Mouse (Mus musculus) spleen, adult 18-20 months (tissue): Measurements from ENCODE around the gene Ublcp1.
A peak's percentile ranks its signal among the peaks of the same experiment; 100 is the strongest.
"Not testable (repeated sequence)": the region's sequence is repeated elsewhere in the genome, so short reads cannot be mapped to it uniquely, and the experiment has no call there.

Experiments used
- DNase-seq, 2 experiments: peaks; one replicate each; pipeline ENCODE4 v3.0.0; 2022; ENCODE audit warnings: mixed read lengths in 2 of 2

Gene Ublcp1

DNA sequence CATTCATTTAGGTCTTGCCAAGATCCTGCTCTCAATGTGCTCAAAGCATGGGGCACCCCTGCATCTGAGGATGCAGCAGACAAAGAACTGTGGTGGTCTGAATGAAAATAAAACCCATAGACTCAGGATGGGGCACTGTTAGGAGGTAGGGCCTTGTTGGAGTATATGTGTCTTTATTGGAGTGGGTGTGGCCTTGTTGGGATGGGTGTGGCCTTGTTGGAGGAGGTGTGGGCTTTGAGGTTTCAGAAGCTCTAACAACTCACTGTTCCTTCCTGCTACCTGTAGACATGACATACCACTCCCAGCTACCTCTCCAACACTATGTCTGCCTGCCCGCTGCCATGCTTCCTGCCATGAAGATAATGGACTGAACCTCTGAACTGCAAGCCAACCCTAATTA, 18.8 kb upstream of the Ublcp1 start:
- DNase-seq = no peak

DNA sequence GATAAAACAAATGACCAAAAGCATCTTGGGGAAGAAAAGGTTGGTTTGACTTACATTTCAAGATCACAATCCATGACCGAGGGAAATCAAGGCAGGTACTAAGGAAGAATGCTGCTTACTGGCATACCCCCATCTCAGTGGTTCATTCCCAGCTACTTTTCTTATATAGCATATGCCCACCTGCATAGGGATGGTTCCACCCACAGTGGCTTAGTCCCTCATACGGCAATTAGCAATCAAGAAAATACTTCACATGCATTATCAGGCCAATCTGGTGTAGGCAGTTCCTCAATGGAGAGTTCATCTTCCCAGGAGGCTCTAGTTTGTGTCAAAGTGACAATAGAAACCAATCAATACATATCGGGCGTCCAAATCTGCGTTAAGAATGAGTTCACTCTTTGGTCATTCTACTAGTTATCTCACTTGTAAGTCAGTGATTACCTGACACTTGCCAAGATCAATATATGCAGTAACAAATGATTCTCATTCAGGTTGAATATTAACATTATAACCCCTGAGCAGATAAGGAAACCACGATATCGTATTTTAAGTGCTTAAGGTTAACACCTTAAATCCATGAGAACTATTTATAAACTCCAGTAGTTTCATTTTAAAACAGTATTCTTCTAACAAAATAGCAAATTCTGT, 14.9 kb upstream of the Ublcp1 start:
- DNase-seq = no peak

DNA sequence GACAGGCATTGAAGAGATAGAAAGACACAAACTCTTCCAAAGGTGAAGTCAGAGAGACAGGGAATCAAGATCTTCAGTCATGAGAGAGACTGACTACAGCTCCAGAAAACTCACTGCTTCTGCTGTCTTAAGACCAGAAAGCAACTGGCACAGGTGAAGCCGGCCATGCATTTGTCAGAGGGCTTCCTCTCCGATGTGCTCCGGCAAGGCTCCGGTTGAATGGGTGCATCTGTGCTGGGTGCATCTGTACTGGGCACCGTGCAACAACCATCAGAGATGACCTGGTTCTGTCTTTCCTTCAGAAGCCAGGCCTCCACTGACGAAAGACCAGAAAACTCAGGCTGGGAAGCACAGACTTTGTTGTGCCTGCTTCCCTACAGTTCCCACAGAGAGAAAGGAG, 9.9 kb upstream of the Ublcp1 start:
- DNase-seq = peak in 1 of 2 experiments; percentile 44

DNA sequence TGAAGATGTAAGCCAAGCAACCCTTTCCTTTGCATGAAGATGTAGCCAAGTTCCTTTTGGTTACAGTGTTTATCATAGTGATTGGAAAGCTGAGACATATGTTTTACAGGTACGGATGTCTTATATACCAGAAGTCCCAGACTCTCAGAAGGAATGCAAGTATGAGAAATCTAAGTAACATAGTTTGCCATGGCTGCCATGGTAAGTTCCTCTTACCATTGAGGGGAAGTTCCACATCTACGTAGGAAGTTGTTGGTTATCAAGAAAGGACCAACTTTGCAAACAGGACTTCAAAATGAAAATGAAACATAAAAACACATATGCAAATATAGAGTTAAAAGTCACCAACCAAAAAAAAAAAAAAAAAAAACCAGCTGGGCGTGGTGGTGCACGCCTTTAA, 8.1 kb upstream of the Ublcp1 start:
- DNase-seq = no peak

DNA sequence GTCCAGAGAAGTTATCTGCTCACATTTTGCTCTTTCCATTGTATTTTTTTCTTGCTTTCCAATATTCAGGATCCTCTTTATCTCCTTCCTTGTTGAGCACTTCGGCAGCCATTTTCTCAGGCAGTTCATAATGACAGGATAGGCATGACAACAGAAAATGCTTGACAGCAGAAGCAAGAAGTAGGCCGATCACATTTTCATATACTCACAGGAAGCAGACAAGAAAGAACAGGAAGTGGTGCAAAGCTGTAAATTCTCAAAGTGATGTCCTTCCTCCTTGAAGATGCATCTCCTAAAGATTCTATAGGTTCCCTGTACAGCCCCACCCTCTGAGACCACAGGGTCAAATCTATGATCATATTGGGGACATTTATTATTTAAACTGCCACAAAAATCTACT, 6.1 kb upstream of the Ublcp1 start:
- DNase-seq = no peak

DNA sequence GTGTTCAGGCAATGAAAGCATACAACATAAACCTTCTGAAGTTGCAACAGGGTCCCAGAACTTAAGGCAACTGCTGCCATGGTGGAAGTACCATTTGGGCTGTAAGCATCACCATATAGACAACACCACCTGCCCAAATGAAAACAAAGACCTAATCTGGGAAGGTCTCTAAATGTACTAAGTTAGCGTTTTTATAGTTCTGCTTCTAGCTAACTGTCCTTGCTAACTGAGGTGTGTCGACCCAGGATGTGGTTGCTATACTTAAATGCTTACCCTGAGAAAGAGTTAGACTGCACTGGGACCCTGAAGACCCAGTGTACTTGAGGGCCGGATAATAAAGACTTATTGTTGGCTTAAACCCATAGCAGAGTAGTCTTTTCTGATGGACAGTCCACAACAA, 5.2 kb upstream of the Ublcp1 start:
- no peak for DNase-seq

DNA sequence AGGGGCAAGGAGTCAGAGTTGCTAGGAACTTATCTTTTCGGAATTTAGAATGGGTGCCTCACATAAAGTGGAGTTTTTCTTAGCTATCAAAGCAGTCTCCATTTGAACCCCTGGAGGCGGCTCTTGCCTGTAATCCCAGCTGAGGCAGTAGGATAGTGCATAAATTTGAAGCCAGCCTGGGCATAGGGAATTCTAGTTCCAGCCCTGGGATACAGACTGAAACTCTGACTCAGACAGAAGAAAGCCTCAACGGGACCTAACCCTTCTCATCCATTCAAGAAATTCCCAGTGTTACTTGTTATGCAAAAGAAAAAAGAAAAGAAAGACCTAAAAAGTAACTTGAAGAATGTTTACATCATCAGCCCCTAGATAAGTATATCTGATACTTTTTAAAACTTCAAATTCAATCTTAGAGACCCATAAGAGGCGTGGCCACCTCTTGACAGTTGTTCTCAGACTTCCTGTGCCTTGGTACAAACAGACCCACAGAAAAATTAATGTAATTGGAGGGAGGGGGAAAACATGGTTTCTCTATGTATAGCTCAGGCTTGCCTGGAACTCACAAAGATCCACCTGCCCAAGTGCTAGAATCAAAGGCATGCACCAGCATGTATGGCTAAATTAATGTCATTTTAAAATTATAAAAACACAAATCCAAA, 1.2 kb upstream of the Ublcp1 start:
- no peak for DNase-seq

DNA sequence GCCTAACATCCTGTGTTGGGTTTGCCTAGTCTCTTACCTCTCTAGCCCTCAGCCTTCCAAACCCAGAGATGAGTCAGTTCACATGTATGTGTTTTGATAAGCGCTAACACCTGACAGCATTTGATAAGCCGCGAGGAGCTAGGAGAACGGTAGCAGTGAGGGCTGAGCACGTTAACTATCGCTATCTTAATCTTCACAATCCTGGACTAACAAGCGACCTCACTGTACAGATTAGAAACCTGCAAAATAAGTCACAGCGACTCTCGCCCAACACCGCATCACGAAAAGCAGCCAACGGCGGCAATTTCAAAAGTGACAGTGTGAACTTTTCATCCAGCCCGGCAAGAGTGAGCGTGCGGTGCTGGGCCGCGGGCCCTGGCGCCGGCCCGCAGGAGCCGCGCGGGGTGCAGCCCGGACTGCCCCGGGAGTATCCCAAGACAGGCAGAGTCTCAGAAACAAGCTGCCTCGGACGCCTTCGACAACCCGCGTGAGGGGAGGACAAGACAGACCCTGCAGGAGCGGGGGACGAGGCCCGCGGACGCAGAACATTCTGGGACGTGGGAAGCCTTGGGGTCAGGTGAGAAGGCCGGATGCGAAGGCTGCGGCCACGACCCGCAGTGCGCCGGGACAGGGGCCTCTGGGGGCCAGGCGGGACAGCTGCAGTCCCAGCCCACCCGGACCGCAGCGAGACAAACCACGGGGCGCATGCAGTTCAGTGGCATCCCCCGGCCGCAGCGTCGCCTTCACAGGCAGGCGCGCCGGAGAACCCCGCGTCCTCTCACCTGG, 459 bp downstream of the Ublcp1 start:
- no peak for DNase-seq

DNA sequence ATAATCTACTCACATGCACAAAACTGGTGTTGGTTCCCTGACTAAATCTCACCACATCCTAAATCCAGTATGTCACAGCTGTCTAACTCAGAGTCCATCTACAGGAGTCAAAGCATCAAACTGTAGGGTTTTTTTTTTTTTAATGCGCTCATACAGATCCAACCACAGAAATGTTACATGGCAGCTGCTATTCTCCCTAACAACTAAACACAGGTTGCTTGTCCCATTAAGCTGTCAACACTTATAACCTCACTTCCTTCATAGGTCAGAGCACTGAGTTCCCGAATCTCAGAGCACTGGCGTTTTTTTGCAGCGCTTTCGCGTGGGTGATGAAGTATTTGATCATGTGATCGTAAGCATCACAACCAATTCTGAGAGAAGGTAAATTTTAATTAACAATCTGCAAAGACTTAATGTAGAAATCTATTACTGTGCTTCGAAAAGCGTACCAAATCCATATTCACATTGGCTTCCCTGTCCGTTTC, 1.9 kb downstream of the Ublcp1 start:
- no peak for DNase-seq

DNA sequence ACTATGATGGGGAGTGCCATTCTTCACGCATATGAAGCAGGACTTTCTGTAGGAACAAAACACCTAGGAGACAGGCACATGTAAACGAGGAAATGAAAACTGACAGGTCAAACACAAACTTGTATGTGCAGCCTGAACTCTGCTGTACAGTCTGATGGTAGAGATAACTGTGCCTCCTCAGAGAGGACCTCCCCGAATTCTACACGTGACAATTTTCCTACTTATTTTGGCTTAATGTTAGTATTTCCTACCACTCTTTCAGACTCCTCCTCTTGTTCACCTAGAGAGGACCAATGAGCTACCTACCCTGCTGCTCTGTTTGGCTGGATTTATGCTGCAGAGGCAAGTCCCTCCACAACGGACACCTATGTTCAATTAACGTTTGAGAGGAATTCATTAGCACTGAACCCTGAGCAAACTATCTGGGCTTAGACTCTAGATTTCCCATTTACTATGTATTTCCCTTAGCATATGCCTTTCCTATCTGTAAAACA, 3.3 kb downstream of the Ublcp1 start:
- DNase-seq = no peak

DNA sequence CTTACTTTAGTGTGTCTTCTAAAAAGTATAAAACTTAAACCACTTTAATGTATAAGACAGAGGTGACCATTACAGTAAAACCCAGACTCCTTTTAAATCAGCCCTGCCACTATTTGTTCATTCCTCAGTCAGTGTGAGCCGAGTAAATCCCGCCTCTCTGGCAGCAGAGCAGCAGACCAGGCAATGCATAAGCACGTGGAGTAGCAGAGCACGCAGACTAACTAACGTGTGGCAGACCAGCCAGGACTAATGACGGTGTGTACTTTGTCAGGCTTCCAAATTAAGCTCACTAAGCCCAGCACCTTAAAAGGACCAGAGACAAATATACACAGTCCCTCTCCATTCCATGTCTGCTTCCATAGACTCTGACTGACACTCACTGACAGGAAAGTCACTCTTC, 8.8 kb downstream of the Ublcp1 start:
- DNase-seq = no peak

DNA sequence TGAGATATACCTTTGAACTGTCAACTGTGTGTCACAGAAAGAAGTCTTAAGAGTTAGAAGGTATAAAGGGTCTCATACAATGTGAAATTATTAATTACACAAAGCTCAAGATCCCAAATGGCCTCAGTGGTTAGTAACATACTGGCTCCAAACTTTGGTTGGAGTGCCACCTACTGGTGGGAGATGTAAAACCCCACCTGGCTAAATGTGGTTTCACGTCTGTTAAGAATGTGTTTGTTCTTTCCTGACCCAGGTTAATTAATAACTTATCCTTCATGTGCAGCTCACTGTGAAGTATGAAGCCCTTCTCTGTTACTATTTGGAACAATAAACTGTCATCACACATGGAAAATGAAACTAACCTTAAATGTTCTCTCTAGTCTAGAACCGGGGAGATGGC, 16.9 kb downstream of the Ublcp1 start:
- peak; percentile 19 to 63 for DNase-seq

DNA sequence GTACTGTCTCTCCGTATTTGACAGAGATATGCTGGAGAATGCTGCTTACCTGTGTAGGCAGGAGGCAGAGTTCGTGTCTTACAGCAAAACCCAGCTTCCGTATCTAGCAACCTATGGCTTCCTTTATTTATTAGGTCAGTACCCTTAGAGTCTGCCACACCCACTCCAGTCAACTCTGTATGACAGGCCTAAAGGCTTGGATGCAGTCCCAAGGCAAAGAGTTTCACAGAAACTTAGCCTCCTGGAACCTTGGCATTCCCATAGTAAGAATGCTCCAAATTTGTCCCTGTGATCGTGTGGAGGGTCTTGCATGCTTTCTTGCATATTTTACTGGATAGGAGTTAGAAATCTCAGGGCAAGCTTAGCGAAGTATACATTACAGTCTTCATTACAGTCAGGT, 18.3 kb downstream of the Ublcp1 start:
- not testable (repeated sequence) for DNase-seq

DNA sequence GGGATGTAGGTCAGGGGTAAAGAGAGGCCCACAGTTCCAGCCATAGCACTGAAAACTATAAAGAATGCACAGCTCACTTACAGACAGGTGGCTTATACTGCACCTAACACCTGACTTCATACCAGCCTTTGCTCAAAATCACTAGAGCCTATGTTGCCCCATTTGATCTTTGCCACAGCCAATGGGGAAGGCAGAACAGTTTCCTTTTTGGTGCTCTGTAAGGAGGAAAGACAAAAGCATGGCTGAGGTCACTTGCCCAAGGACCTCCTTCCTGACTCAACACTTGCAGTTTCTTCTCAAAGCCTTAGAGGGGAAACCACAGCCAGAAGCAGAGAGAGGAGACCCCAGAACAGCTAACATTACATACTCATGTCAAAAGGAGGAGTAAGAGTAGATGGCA, 19.3 kb downstream of the Ublcp1 start:
- DNase-seq = no peak

DNA sequence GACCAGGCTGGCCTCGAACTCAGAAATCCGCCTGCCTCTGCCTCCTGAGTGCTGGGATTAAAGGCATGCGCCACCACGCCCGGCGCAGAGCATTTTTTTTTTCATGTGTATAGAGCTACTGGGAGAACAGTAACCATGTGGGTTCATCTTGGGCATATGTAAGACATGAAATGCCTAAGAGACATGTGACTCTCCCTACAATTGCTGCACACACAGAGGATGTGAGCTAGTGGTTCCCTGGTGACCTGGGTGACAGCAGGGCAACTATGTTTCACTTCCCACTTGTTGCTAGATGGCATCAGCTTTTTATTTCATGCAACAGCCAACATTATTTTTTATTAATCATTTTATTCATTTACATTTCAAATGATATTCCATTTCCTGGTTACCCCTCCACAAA, 32.5 kb downstream of the Ublcp1 start:
- peak in 1 of 2 experiments; percentile 10 for DNase-seq

DNA sequence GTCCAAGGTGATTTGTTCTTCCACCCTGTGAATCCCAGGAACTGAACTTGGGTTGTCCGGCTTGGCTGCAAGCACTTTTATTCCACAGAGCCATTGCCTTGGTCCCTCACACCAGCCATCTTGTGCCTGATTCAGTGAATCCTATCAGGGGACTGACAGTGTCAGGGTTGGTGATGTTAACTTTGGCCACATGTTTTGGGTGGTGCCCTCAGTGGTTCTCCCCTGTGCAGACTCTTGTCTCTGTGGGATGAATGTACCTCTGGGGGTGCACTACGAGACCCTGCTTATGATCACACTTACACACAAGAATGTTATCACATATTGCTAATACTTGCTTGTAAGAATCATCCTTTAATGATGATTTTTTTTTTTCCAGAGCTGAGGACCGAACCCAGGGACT, 40.3 kb downstream of the Ublcp1 start:
- DNase-seq = no peak

DNA sequence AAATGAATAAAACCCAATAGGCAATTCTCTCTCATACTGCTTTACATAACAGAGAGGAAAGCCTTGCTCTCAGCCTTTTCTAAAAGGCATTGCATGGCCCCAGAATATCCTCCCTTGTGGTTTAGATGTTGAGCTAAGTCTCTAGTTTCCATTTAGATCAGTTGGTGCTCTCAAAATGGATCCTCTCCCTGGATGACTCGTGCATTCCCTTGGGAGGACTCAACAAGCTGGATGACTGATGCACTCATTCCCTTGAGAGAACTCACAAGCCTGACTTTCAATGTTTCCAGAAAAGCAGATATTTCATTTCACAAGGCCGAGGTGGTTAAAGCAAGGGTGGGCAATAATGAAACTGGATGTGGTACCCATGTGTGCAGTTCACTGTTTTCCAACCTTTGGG, 42.3 kb downstream of the Ublcp1 start:
- DNase-seq = no peak

DNA sequence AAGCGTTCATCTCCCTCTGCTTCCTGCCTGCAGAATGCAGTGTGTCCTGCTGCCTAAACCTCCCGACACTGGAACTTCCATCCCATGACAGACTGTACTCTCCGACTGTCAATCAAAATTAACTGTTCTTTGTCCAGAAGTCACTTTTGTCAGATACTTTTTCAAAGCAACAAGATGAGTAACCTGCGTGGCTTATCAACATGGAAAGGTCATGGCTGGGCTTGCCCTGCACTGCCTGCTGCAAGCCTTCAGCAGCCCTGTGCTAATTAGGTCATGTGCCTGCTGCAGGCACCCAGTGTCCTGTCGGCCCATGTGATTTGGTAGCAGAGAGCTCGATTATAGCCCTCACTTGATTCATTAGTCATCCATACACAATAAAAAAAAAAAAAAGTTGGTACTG, 44.7 kb downstream of the Ublcp1 start:
- no peak for DNase-seq

DNA sequence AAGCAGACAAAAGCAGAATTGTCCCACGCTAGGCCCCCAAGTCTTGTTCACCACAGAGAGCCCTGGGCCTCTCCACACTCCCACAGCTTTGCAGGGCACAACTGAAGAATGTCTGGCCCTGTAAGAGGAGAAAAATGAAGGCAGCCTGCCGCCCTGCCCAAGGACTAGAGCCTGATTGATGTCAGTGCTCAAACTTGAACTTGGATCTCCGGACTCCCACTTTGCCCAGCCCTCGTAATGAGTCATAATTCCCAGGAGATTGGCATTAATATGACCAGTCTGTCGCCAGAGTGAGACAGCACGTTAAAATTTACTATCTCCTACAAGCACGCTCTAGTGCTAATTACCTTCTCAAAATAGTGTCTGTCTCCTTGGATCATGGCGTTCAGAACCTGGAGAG, 45.3 kb downstream of the Ublcp1 start:
- no peak for DNase-seq

DNA sequence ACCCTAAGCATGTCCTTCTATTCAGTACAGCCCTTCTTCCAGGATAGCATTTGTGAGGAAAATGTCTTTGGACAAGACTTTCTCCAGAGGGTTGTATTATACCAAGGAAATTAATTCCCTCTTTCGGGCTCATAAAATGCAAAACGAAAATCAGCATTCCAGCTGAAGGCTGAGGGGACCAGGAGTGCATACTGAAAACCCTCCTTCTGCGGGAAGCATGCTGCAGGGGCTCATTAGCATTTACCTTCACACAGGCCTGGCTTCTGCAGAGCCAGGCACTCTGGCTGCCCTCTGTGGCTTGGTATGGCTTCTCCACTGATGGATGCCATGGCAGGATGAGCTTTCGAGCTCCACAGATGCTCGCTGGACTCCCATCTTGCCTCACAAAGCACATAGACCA, 46.3 kb downstream of the Ublcp1 start:
- DNase-seq = no peak

DNA sequence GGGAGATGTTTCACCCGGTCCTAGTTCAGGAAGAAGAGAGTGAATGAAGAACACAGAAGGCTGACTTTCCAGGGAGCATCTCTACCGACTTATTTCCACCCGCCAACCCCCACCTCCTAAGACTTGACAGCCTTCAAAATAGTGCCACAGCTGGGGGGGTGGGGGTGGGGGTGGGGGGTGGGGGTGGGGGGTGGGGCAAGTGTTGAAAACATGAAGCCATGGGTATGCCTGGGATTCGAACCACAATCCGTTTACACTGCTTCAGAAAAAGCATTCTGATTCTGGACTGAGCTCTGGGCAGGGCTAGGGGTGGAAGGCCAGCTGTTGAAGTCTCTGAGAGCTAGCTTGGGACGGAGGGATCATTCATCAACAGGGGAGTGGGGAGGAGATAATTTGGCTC, 47.0 kb downstream of the Ublcp1 start:
- DNase-seq = no peak

DNA sequence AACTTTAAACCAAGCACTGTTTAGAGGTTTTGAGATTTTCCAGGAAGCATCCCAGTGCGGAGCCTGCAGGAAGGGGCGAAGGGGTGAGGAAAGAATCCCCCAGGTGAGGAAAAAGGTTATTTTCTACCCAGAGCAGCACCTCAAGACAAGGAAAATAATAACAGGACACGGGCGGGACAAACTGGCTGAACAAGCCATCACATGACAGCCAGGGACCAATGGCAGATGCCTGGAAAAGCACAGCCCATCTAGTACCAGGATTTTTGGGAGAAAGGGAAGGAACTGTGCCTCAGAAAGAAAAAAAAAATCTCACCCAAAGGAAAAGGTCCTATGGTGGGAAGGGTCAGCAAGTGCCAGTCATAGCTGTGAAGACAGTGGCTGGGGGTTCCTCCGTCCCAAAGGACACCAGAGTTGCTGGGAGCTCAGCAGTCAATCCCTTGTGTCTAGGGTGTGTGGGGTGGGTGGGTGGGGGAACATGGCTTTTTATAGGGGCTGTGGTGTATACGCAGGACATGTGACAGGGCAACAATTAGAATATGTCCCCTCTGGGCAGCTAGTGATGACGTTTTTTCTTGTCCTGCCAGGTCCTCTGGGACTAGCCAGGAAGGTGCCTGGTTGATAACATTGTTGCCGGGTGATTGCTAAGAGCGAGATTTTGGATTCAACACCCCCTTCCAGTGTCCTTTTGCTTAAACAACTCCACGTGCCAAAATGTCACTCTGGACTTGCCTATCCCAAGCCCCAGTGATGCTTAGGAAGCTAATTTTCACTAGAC, 47.8 kb downstream of the Ublcp1 start:
- no peak for DNase-seq

DNA sequence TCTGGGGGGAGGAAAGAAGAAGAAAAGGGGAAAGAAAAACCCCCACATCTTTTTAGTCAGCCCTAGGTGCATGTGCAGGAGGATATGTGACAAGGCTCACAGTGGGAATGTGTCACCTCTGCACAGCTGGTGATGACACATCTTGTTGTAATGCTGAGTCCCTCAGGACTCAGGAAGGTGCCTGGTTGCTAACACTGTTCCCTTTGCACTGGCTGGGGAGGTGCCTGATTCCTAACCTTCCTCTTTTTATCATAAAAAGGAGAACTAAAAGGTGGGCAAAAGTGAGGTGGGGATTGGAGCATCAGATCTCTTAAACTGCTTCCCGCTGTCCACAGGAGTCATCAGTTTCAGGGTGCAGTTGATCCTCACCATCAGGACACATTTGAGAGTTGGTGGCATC, 52.9 kb downstream of the Ublcp1 start:
- DNase-seq = no peak
